Mouse (Mus musculus) 3134 (cell line): ENCODE data around the gene Dagla.

Source experiments
- DNase-seq: peaks from one replicate; pipeline ENCODE4 v3.0.0-alpha.2; 2011; ENCODE audit warnings: low spot score; ENCODE audit not compliant: insufficient read length; ENCODE audit errors: extremely low read depth

The Dagla gene

DNA sequence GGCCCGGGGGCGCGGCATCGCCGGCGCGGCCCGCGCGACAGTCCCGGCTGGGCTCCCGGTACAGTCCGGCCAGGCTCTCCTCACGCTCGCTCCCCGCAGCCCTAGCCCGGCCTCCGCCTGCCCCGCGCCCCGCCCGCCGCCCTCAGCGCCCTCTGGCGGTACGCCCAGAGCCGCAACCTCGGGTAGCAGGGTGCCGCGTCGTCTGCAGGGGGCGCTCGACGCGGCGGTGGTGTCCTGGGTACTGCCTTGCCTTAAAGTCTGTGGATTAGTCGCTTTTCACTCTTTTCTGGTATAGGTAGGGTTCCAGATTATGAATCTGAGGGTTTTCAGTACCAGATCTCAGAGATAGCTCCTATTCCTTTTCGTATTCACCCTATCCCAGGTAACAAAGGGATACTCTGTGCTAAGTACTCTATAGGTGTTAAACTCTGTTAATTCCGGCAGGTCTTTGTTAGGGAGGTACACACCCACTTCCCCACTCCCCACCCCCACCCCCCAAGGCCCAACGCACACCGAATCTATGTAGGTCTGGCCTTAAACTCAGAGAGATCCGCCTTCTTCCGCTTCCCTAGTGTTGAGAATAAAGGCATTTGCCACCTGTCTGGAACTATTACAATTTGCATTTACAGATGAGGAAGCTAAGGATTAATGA lies 63.9 kb downstream of the Dagla start, which contains the start of gene Myrf:
Myrf (minus strand) TSS at position 95 of the 652 bp plus-strand sequence.
- no peak for DNase-seq

DNA sequence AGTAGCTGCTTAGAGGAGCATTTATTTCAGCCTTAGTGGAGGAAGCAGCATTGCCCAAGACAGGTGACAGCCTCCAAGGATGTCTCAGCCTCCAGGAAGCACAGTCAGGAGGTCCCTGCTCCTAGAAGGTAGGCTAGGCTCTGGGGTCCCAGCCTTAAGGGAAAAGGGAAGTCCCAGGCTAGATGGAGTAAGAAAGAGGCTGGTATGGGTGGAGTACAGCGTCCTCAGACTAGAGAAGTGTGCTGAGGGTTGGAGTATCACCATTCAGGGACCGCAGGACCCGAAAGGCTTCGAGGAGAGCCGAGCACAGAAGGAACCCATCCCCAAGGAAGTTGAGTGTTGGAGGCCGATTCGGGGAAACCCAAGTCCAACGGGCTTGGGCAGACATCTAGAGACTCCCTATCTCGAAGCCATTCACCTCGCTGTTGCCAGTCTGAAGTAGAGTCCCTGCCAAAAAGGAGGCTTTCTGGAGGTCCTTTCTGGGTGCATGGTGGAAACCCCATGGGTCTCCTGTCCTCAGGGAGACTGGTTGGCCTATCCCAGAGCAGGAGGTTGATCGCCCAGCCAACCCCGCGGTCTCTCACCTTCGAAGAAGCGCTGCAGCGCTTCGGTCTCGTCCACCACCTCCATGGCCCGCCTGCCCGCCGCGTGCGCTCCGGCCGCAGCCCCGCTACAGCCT lies 64.6 kb downstream of the Dagla start:
- DNase-seq = no peak

DNA sequence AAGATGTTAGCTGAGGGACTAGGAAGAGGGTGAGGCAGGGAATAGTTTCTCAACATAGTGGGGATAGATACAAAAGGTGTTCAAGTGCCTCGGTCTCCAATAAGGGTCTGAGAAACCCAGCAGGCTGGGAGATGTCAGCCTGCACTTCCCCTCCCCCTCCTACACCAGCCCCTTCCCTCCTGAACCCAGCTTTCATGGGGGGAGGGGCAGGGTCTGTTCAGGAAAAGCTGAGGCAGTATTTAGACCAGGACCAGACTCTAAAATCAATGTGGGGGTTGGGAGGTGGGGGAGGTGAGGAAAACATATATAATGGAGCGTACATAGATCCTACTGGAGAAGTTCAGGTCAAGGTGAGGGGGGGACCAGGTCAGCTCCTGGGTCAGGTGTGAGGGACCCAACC lies 65.3 kb downstream of the Dagla start:
- no peak for DNase-seq

DNA sequence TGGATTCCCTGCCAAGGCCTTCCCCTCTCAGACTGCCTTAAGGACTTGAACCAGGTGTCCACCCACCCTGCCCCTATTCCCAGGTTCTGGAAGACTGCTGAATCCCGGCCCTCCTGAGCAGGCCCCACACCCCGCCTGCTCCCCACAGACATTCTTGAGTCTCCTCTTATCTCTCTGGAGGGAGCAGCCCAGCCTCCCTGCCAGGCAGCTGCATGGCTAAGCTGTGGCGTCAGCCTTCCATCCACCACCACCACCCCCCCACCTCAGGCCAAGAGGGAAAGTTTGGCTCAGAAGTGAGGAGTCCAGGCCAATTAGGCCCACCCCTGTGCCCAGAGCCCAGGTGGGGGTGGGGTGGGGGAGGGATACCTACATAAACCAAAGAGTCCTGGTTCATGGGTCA lies 66.2 kb downstream of the Dagla start:
- peak; percentile 38 for DNase-seq

DNA sequence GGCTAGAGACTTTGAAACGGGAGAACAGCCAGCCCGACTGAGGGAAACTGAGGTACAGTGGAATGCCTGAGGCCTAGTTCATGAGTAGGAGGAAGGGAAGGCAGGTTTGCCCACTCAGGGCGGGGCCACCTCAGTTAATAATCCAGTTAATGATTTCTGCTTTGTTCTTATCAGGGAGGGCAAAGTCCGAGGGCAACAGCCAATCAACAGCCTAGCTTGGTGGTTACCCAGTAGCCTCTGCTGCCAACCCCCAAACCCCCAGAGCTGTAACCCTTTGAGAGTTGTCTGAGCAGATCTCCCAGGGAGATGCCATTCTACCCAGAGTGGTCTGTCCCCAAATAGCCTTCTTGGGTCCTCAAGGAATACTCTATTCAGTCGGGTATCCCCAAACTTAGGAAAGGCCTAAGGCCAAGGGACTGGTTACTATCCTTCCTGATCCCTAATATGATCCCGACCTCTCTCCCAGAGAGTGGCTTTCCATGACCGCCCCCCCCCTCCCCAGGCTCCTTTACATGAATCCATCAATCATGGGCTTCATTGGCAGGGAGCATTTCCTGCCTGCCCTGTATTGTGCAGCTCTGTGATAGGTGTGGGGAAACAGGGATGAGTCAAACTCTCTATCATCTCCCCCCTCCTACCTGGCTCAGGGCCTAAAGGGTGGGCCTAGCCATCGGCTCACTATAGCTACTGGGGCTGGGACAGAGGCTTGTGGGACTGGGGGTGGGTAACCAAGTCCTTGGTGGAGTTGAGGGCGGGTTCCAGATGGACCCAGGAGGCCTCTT lies 68.7 kb downstream of the Dagla start:
- no peak for DNase-seq

DNA sequence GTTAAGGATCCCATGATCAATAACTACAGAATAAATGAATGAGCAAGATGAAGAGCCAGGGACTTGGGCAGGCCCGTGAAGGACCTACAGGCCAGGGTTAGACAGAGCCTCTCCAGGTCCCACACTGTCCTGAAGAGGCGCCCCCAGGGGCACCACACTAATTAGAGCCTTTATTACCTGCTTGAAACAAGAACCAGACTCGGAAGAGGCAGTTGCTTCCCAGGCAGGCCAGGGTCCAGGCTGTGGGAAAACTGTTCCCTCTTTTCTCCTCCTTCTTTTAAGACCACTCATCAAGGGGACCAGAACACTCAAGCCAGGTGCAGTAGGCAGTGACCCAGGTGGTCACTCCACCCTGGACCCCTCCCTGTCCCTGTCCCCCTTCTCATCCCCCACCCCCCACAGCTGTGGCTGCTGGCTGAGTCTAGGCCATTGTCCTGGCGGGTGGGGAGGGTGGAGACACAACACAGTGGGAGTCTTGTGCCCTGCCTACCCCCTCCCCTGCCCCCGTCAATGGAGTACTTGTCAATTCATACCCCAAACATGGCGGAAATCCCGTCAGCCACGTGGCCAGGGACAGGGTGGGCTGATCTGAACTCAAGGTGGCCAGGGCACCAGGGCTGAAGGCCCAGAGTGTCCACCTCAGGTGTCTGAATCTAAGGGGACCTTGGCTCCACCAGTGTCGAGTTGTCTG lies 72.2 kb downstream of the Dagla start:
- no peak for DNase-seq

DNA sequence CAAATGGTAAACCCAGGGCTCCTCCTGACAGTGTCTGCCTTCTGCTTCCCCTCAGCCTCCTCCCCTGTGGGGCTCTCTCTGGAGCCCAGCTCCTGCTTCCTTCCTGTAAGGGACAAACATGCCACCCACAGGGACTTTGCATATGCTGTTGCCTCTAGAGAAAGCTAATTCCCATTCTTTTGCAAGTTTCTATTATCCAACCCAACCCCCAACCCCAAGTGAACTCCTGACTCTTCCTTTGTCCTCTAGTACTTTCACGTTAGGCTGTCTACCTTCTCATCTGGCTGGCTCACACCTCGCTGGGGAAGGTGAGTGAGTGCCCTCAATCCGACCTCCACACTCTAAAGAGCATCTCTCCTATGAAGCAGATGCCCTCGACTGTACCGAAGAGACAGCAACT lies 72.8 kb downstream of the Dagla start:
- DNase-seq = no peak

DNA sequence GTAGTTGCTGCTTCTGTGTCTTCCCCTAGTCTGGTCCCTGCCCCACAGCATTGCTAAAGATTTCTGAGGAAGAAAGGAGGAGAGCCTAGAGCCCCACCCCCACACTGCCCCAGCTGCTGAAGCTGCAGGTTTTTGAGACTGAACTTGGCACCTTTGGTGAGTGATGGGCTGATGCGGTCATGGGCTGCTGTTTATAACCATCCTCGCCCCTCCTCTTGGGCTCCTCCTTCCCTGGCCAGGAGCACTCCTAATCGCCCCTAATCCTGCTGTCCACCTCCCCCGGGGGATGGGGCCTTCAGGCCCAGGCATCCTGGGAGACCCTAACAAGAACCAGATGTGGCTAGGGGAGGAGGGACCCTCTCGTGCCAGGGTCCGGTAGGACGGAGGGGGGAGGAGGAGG lies 73.7 kb downstream of the Dagla start:
- DNase-seq = no peak

DNA sequence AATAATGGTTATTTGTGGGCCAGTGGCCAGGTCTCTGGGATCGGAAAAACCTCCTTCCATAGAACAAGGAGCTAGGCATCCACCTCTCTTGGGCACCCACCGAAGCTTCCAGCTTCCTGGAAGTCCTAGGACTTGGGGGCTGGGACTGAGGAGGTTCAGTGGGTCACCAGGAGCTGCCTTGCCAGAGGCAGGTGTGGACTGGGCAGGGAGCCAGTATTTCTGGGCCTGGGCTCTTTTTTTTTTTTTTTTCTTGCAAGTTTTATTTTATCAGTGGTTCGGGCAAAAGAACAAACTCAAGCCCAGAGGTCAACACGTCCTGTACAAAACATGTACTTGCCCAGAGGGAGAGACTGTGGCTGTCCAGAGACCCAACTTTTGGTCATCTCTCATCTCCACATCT lies 78.9 kb downstream of the Dagla start:
- DNase-seq = no peak

DNA sequence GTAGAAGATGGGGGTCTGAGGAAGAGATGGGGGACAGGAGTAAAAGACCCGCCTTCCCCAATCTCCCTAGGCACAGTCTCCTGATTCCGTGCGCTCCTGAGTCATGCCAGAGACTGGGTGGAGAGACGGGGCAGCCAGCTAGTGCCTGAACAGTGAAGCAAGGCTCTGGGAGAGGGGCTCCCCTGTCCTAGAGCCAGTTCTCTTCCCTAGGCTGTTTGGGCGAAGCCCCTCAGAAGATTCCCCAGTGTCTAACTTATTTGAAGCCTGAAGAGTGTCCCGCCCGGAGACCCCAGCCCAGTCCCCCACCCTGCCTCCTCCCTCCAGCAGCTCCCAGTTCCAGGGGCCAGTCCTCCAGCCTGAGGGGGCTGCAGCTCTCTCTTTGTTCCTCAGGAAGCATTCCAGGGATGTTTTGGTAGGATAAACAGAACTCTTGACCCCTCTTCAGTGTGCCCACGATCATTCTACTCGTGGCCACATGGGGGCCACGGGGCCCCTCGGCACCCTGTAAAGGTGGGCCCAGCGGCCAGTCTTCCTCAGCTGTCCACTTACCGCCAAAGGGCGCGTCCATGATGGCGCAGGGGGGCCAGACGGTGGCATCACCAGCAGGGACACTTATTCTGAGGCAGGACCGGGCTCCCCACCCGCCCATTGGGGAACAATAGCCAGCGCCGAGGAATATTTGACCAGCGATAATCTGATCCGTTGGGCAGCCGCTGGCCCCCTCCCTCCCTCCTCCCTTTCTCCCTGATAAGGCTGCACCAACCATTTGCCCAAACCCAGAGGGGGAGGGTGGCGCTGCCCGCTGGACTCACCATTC lies 79.8 kb downstream of the Dagla start:
- no peak for DNase-seq

DNA sequence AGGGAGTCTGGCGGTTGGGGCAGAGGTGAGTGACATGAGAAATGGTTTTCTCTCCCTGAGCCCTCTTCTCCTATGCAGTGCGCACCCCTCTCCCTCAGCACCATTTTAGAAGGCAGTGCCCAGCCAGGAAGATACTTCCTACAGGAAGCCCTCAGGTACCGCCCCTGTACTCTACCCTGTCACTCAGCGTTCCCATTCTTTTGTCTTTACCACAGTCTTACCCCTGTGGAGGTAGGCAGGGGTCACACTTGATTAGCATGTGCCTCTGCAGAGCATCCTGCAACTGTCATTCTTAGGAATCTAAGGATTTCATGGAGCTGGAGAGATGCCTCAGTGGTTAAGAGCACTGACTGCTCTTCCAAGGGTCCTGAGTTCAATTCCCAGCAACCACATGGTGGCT lies 81.1 kb downstream of the Dagla start:
- no peak for DNase-seq

DNA sequence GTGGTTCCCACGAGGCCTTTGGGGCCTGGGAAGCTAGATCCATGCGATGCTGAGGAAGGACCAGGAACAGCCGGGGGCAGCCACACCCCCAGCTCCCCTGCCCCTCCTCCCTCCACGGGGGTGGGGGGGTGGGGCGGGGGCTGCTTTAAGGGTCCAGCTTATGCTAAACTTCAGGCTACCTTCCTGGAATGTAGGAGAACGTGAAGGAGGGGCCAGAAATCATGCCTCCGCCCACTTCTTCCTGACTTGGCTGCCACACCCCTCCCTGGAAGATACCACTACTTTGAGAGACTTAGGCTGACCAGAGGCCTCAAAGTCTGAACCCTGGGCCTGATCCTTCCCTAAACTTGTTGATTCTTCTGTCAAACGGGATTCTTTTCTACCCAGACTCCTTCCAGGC lies 82.0 kb downstream of the Dagla start:
- DNase-seq = no peak

DNA sequence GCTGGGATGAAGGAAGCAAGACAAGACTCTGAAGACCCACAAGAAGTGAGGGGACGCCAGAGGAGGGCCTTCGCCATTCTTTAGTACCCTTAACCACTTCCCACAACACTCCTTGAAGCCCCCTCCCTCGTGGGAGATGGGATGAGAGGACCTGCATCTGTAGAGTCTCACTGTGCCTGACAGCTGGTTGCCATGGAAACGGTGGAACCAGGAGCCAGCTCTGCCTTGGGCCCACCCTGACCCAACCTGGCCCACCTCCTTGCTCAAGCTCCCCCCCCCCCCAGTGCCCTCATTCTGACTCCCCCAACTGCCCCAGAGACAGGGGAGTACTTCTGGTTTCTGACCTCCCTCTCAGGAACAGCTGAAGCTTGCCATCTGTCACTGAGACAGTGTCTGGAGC lies 83.1 kb downstream of the Dagla start:
- no peak for DNase-seq

DNA sequence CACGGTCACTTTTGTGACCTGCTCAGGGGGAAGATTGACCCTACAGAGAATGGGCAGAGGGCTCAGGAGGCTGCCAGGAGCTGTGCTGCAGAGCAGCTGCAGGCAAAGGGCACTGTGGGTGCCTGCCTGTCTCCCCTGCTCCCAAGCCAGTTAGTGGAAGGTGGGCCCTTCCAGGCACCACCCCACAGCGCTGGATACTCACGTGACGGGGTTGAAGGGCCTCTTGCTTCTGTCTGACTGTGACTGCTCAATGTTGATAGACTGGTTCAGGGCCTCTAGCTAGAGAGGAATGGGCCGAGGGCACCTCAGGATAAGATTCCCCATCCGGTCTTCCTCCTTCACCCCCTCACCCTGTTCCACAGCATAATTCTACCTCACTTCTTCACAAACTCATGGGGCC lies 85.1 kb downstream of the Dagla start:
- no peak for DNase-seq

DNA sequence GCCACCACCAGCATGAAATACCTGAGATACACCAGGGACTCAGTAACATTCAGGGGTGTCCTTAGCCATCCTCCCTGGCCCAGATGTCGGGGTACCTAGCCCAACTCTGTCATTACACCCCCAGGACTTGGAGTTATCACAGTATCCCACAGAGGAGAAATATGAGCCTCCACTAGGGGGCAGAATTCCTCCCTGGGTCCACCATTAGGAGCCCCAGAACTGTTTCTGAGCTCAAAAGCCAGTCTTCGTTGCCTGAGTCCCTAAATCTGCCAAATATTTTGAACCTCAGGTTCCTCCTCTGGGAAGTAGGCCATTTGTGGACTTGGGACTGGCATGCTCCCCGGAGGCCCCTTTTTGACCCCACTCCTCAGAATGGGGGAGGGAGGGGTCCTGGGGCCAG lies 85.6 kb downstream of the Dagla start:
- DNase-seq = no peak

DNA sequence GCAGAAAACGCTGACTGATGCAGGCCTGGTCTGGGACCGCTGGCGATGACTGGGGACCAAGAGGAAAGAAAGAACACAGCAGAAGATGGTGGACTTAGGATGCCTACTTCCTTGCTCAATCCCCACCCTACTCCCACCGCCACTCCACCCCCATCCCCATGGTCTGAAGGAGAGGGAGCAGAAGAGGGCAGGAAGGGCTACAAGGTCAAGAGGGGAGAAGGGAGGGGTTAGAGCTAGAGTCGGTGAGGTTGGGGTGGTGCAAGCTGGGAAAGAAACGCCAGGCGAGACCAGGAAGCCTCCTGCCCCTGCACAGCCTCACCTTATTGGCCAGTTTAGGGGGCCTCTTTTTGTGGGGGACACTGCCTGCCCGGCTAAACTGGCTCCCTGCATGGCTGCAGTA lies 88.6 kb downstream of the Dagla start:
- DNase-seq = no peak

DNA sequence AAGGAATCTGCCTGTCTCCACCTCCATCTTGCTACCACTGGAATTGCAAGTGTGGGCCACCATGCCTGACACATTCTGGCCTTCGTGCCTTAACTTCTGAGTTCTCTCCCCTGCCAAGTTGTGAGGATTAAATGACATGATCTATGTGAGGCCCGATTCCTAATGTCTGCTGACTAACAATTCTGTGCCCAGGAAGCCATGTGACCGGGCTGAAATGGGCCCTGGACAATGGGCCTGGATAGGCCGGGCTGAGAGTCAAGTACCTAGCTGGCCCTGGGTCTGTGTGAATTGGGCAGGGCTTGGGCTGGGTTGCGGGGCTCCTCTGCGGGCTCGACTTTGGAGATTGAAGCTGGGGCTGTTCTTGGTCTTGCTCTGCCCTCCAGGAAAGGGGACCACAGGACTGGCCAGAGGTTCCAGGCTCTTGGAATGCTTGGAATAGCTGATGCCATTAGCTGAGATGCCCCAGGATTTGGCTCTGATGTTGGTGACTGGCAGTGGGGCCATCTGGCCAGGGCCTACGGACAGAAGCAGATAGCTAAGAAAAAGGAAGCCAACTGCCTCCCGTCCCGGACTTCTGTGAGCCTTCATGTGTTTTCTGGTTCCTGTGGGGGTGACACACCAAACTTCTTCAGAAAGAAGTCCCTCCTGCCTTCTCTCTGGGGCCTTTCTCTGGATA lies 90.7 kb downstream of the Dagla start:
- no peak for DNase-seq

DNA sequence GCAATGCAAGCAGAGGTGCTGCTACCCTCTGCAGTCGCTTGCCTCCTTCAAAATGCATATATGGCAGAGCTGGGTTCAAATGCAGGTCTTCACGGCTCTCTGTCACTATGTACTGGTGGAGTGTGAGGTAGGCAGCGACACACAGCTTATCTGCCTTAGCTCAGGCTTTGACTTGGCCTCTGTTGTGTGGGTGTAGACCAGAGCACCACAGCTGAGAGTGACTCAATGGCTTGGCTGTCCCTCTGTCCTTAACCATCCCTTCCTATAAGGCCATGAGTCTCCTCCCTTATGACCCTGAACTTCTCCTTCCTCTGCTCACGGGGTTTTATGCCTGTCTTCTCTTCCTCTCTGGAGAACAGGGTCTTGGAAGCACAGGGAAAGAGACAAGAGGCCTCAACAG lies 93.8 kb downstream of the Dagla start:
- DNase-seq = no peak

DNA sequence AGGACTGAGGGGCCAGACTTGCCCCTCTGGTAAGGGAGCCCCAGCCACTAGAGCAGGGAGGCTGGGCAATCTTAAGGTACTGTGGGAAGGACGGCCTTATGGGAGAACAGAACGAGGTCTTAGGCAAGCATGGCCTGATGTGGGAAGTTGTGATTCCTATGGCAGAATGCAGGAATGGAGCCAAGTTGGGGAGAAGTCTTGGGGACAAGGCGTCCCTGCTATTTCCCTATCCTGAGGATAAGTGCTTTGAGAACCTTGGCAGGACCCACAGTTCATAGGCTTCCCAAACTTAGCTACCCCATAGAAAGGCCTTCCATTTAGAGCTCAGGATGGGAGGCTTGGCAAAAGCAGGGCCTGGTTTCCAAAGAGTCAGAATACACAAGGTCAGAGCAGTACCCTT lies 95.8 kb downstream of the Dagla start:
- no peak for DNase-seq

DNA sequence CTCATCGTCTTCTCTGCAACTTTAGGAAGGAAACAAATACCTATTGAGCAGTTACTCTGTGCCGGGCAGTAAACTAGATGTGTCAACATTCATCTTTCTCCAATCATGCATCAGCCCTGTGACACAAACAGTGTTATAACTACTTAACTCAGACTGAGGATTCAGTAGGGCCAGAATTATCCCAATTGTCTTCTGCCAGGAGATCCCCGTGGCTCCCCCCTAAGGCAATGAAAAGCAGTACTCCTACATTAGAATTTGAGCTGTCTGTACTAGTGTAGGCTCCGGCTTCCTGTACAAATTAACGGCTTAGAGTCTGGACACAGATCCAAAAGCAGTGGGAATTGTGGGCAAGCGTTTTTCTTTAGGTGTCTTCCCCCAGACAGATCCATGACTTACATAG lies 99.6 kb downstream of the Dagla start:
- no peak for DNase-seq
